8 mouse cellular contexts compared by ENCODE assay signal in genomic region chr15:8568645-8569528, GRCm38 (mm10). TPM values are rescaled to one million over a fixed set of nuclear protein-coding genes. Genes with fewer than 3 reads are reported as not detected.
DNase-seq lines count a peak whose midpoint lies in the region; ATAC-seq and TF ChIP-seq lines count a peak whose summit lies in the region.

No protein-coding gene starts in this region.

- peak; percentile 59 for DNase-seq in 3134 (ENCODE audit: extremely low read depth, insufficient read length, low spot score)
- peak; percentile 84 for DNase-seq in adrenal gland, postnatal 14 days
- peak; percentile 83 for DNase-seq in embryonic facial prominence, embryonic 11.5 days (ENCODE audit: low spot score)
- DNase-seq in heart, adult 2 months: peak; percentile 90
- DNase-seq in kidney, adult 8-10 months: peak; percentile 84 to 85
- peak; percentile 92 for DNase-seq in midbrain, embryonic 14.5 days
- peak; percentile 53 for DNase-seq in spleen, adult 12 weeks (ENCODE audit: low spot score)

- peak overlapping the region; percentile 92 for H3K4me2 ChIP-seq in embryonic facial prominence, embryonic 11.5 days (ENCODE audit: low read depth, low read length)
- H3K4me2 ChIP-seq in limb, embryonic 12.5 days: peak overlapping the region; percentile 94
- H3K4me2 ChIP-seq in midbrain, embryonic 14.5 days (ENCODE audit: low read length): peak overlapping the region; percentile 95

- TF ChIP-seq CTCF in heart, adult 2 months (IDR thresholded peaks at IDR 0.05): no peak

- H3K36me3 ChIP-seq in embryonic facial prominence, embryonic 11.5 days (replicated peaks; ENCODE audit: control insufficient read depth, insufficient read depth, low read depth, low read length): no peaks in the 10 kb centered on the region
- H3K36me3 ChIP-seq in heart, adult 2 months (ENCODE audit: control insufficient read depth, insufficient read depth, low read length): no peaks in the 10 kb centered on the region
- no peaks in the 10 kb centered on the region for H3K36me3 ChIP-seq in limb, embryonic 12.5 days
- no peaks in the 10 kb centered on the region for H3K36me3 ChIP-seq in midbrain, embryonic 14.5 days (ENCODE audit: control insufficient read depth, insufficient read depth, low read length)

- ATAC-seq in embryonic facial prominence, embryonic 11.5 days (replicated peaks; ENCODE audit: insufficient number of reproducible peaks, low FRiP score, low TSS enrichment, low read depth): peak; percentile 82
- peak; percentile 80 for ATAC-seq in limb, embryonic 12.5 days (ENCODE audit: insufficient number of reproducible peaks, insufficient read depth, low FRiP score, low TSS enrichment, low read depth)
- peak; percentile 88 for ATAC-seq in midbrain, embryonic 14.5 days (ENCODE audit: low FRiP score, low TSS enrichment)

- H3K9ac ChIP-seq in embryonic facial prominence, embryonic 11.5 days (replicated peaks; ENCODE audit: low read length): peak overlapping the region; percentile 27
- peak overlapping the region; percentile 17 for H3K9ac ChIP-seq in heart, adult 2 months (ENCODE audit: low read depth, low read length)
- peak overlapping the region; percentile 42 for H3K9ac ChIP-seq in limb, embryonic 12.5 days (replicated peaks)
- H3K9ac ChIP-seq in midbrain, embryonic 14.5 days (replicated peaks; ENCODE audit: low read length): peak overlapping the region; percentile 47

- intact Hi-C loops in heart, adult 2 months (cut with DNase I): loop anchor here (5.0 kb wide), 1 partner anchor 117 kb away; no protein-coding TSS in a partner anchor

- no peaks in the 10 kb centered on the region for H3K79me2 ChIP-seq in heart, adult 2 months (replicated peaks; ENCODE audit: control insufficient read depth, insufficient read depth, low read length)

- H3K27ac ChIP-seq in embryonic facial prominence, embryonic 11.5 days (replicated peaks; ENCODE audit: low read depth, low read length): peak overlapping the region; percentile 44
- H3K27ac ChIP-seq in heart, adult 2 months: peak overlapping the region; percentile 54
- peak overlapping the region; percentile 41; the same call in 1 of the 2 replicates for H3K27ac ChIP-seq in limb, embryonic 12.5 days
- H3K27ac ChIP-seq in midbrain, embryonic 14.5 days (replicated peaks; ENCODE audit: low read depth, low read length): no peak overlapping the region

- 0 out of 2 replicates have a peak, but pooled peaks have one; percentile 29 for TF ChIP-seq POLR2A in heart, adult 2 months (IDR thresholded peaks at IDR 0.05; ENCODE audit: insufficient read depth, low read depth, low read length)

- no peaks in the 10 kb centered on the region for H3K9me3 ChIP-seq in embryonic facial prominence, embryonic 11.5 days (replicated peaks; ENCODE audit: control insufficient read depth, low read length)
- H3K9me3 ChIP-seq in limb, embryonic 12.5 days: no peaks in the 10 kb centered on the region
- no peaks in the 10 kb centered on the region for H3K9me3 ChIP-seq in midbrain, embryonic 14.5 days (ENCODE audit: control insufficient read depth, low read length)

- TF ChIP-seq EP300 in heart, adult 2 months (IDR thresholded peaks at IDR 0.05; ENCODE audit: insufficient read depth, low read depth, low read length): no peak

- WGBS in embryonic facial prominence, embryonic 11.5 days: under 1% methylated on average over 61 of the region's 61 CpGs
- WGBS in heart, adult 2 months: under 1% methylated on average over 61 of the region's 61 CpGs
- WGBS in limb, embryonic 12.5 days: under 1% methylated on average over 61 of the region's 61 CpGs
- WGBS in midbrain, embryonic 14.5 days: under 1% methylated on average over 61 of the region's 61 CpGs

- no peaks in the 10 kb centered on the region; the same call in 1 of the 2 replicates for H3K27me3 ChIP-seq in embryonic facial prominence, embryonic 11.5 days (ENCODE audit: control insufficient read depth, insufficient read depth, low read length)
- H3K27me3 ChIP-seq in heart, adult 2 months (ENCODE audit: control insufficient read depth, insufficient read depth, low read length): no peaks in the 10 kb centered on the region
- peaks cover 27% of the 10 kb centered on the region for H3K27me3 ChIP-seq in limb, embryonic 12.5 days
- no peaks in the 10 kb centered on the region; the same call in 1 of the 2 replicates for H3K27me3 ChIP-seq in midbrain, embryonic 14.5 days (ENCODE audit: control insufficient read depth, insufficient read depth, low read length)

- H3K4me1 ChIP-seq in embryonic facial prominence, embryonic 11.5 days (ENCODE audit: control insufficient read depth, insufficient read depth, low read length): peaks cover 4% of the 10 kb centered on the region
- peaks cover 2% of the 10 kb centered on the region for H3K4me1 ChIP-seq in heart, adult 2 months (ENCODE audit: control insufficient read depth, insufficient read depth, low read length)
- H3K4me1 ChIP-seq in limb, embryonic 12.5 days (replicated peaks): peaks cover 7% of the 10 kb centered on the region; the same call in 1 of the 2 replicates
- H3K4me1 ChIP-seq in midbrain, embryonic 14.5 days (ENCODE audit: control insufficient read depth, insufficient read depth, low read length): peaks cover 6% of the 10 kb centered on the region; the same call in 1 of the 2 replicates

- peak overlapping the region; percentile 50 for H3K4me3 ChIP-seq in embryonic facial prominence, embryonic 11.5 days (ENCODE audit: low read depth, low read length)
- peak overlapping the region; percentile 63 for H3K4me3 ChIP-seq in heart, adult 2 months
- H3K4me3 ChIP-seq in limb, embryonic 12.5 days (replicated peaks): peak overlapping the region; percentile 54
- H3K4me3 ChIP-seq in midbrain, embryonic 14.5 days (replicated peaks; ENCODE audit: low read depth, low read length): peak overlapping the region; percentile 48

RNA-seq across cellular contexts. Expression of gene Gm2310, which starts 49.1 kb away (rescaled TPM):
- total RNA-seq in adrenal gland, postnatal 14 days (2021): not detected in 2 replicates
- not detected in 2 replicates for polyA plus RNA-seq in embryonic facial prominence, embryonic 11.5 days (2014; fragmentation: Nextera tagmentation; extraction: Ambion mirVana)
- not detected for total RNA-seq in heart, adult 2 months (2021)
- polyA plus RNA-seq in heart, adult 2 months (2012; rRNA removed): not detected in 2 replicates
- polyA plus RNA-seq in limb, embryonic 12.5 days (2016; fragmentation: Nextera tagmentation; extraction: Ambion mirVana): not detected in 2 replicates
- polyA plus RNA-seq in midbrain, embryonic 14.5 days (2014; fragmentation: Nextera tagmentation; extraction: Ambion mirVana): not detected in 2 replicates
